ENCODE assay signal across 41 mouse cellular contexts in genomic region chr2:163066326-163066725, GRCm38 (mm10). TPM values are rescaled to one million over a fixed set of nuclear protein-coding genes. Genes with fewer than 3 reads are reported as not detected.
"Had no signal": no experiment of that assay in that cellular context is flagged by ENCODE, and none has a peak within 500 bp of the region (broad histone marks: within the 10 kb centered on the region; RNA-seq: fewer than 3 reads in every experiment).

No protein-coding gene starts in this region.

- H3K4me2 ChIP-seq: heart, embryonic 11.5 days; heart, embryonic 13.5 days; heart, embryonic 15.5 days; hindbrain, embryonic 13.5 days; hindbrain, embryonic 15.5 days; limb, embryonic 13.5 days; limb, embryonic 15.5 days; liver, embryonic 12.5 days had no signal

- ATAC-seq: hindbrain, postnatal 0 days; intestine, embryonic 16.5 days; liver, embryonic 12.5 days had no signal

- H3K27ac ChIP-seq: heart, adult 2 months; heart, embryonic 13.5 days; heart, embryonic 15.5 days; hindbrain, embryonic 13.5 days; hindbrain, embryonic 15.5 days; hindbrain, postnatal 0 days; limb, embryonic 13.5 days; limb, embryonic 15.5 days; liver, embryonic 12.5 days; liver, embryonic 14.5 days had no signal

- H3K9me3 ChIP-seq: heart, embryonic 13.5 days; heart, embryonic 15.5 days; hindbrain, embryonic 13.5 days; hindbrain, embryonic 15.5 days; limb, embryonic 13.5 days; limb, embryonic 15.5 days; liver, embryonic 12.5 days had no signal

- H3K36me3 ChIP-seq: heart, embryonic 15.5 days; hindbrain, embryonic 15.5 days had no signal

- H3K27me3 ChIP-seq: heart, embryonic 13.5 days; heart, embryonic 15.5 days; hindbrain, embryonic 13.5 days; hindbrain, embryonic 15.5 days; limb, embryonic 13.5 days; limb, embryonic 15.5 days; liver, embryonic 12.5 days had no signal

- H3K4me1 ChIP-seq: heart, embryonic 15.5 days; hindbrain, embryonic 13.5 days; hindbrain, embryonic 15.5 days; limb, embryonic 13.5 days; limb, embryonic 15.5 days had no signal

- H3K4me3 ChIP-seq: heart, adult 2 months; heart, embryonic 13.5 days; heart, embryonic 15.5 days; hindbrain, embryonic 13.5 days; hindbrain, embryonic 15.5 days; limb, embryonic 13.5 days; limb, embryonic 15.5 days; liver, embryonic 12.5 days had no signal

- DNase-seq: gastrocnemius, postnatal 14 days; gastrocnemius, postnatal 36 days; heart, adult 11 months; heart, adult 2 months; heart, postnatal 14 days; heart, postnatal 36 days; kidney, adult 11 months; kidney, adult 2 months; kidney, postnatal 10 days; kidney, postnatal 36 days; layer of hippocampus, adult 9-11 months; layer of hippocampus, postnatal 36 days; left cerebral cortex, postnatal 4 days had no signal

- H3K9ac ChIP-seq: heart, embryonic 13.5 days; heart, embryonic 15.5 days; hindbrain, embryonic 13.5 days; hindbrain, embryonic 15.5 days; limb, embryonic 13.5 days; limb, embryonic 15.5 days; liver, embryonic 12.5 days; liver, embryonic 14.5 days had no signal

RNA-seq across cellular contexts. Expression of gene Gtsf1l, which starts 21.3 kb away (rescaled TPM):
- total RNA-seq: gastrocnemius, adult 18-20 months; gastrocnemius, adult 8-10 months; gastrocnemius, postnatal 14 days; gastrocnemius, postnatal 36 days; heart, adult 2 months; heart, postnatal 14 days; heart, postnatal 36 days; hematopoietic stem cell, adult 5-6 weeks; hindbrain, postnatal 0 days; layer of hippocampus, adult 18-20 months; layer of hippocampus, adult 8-10 months; layer of hippocampus, postnatal 14 days; layer of hippocampus, postnatal 36 days; left cerebral cortex, adult 18-20 months; left cerebral cortex, adult 8-10 months; left cerebral cortex, postnatal 10 days; left cerebral cortex, postnatal 25 days; left cerebral cortex, postnatal 4 days; liver, adult 2 months had no signal
- polyA plus RNA-seq: heart, embryonic 11.5 days; heart, embryonic 13.5 days; heart, embryonic 15.5 days; heart, postnatal 0 days; hindbrain, embryonic 13.5 days; hindbrain, embryonic 15.5 days; hindbrain, postnatal 0 days; intestine, embryonic 14.5 days; intestine, embryonic 16.5 days; kidney, adult 2 months; kidney, embryonic 14.5 days; kidney, embryonic 16.5 days; large intestine, adult 2 months; limb, embryonic 11.5 days; limb, embryonic 13.5 days; limb, embryonic 15.5 days; liver, adult 2 months; liver, embryonic 12.5 days; liver, embryonic 14.5 days had no signal
